Mouse (Mus musculus): ENCODE results near the gene Fmnl2. TPM values are rescaled to one million over a fixed set of nuclear protein-coding genes. Genes with fewer than 3 reads are reported as not detected.

Fmnl2 gene
- total RNA-seq, 2 experiments from 2014 or later, result 0.35 to 0.70 TPM

GRCm38 (mm10) chr2:52946524-52947186, 89.0 kb downstream of the Fmnl2 start:
- no peak for ATAC-seq (replicated peaks; ENCODE audit: low FRiP score, low TSS enrichment, poor library complexity, severe bottlenecking)

GRCm38 (mm10) chr2:52948406-52948805, 90.7 kb downstream of the Fmnl2 start:
- ATAC-seq (replicated peaks; ENCODE audit: low FRiP score, low TSS enrichment, poor library complexity, severe bottlenecking), result no peak

- no peak for ATAC-seq (replicated peaks; ENCODE audit: low FRiP score, low TSS enrichment, poor library complexity, severe bottlenecking)
These were observed 91.9 kb downstream of the Fmnl2 start for GRCm38 (mm10) chr2:52949556-52949955.

GRCm38 (mm10) chr2:52950226-52950625, 92.6 kb downstream of the Fmnl2 start:
- no peak for ATAC-seq (replicated peaks; ENCODE audit: low FRiP score, low TSS enrichment, poor library complexity, severe bottlenecking)

GRCm38 (mm10) chr2:52952202-52952730, 94.6 kb downstream of the Fmnl2 start:
- ATAC-seq (replicated peaks; ENCODE audit: low FRiP score, low TSS enrichment, poor library complexity, severe bottlenecking), result no peak

- ATAC-seq (replicated peaks; ENCODE audit: low FRiP score, low TSS enrichment, poor library complexity, severe bottlenecking), result peak; percentile 57
These were observed 97.4 kb downstream of the Fmnl2 start for GRCm38 (mm10) chr2:52955090-52955489.

- ATAC-seq (replicated peaks; ENCODE audit: low FRiP score, low TSS enrichment, poor library complexity, severe bottlenecking), result no peak
These were observed 98.2 kb downstream of the Fmnl2 start for GRCm38 (mm10) chr2:52955831-52956230.

- no peak for ATAC-seq (replicated peaks; ENCODE audit: low FRiP score, low TSS enrichment, poor library complexity, severe bottlenecking)
These were observed 100.3 kb downstream of the Fmnl2 start for GRCm38 (mm10) chr2:52957771-52958534.

GRCm38 (mm10) chr2:52958535-52959290, 101.1 kb downstream of the Fmnl2 start:
- no peak; the same call in 1 of the 2 replicates for ATAC-seq (replicated peaks; ENCODE audit: low FRiP score, low TSS enrichment, poor library complexity, severe bottlenecking)

- no peak for ATAC-seq (replicated peaks; ENCODE audit: low FRiP score, low TSS enrichment, poor library complexity, severe bottlenecking)
These were observed 101.6 kb downstream of the Fmnl2 start for GRCm38 (mm10) chr2:52959291-52959621.

- ATAC-seq (replicated peaks; ENCODE audit: low FRiP score, low TSS enrichment, poor library complexity, severe bottlenecking), result no peak
These were observed 102.3 kb downstream of the Fmnl2 start for GRCm38 (mm10) chr2:52959982-52960381.

- no peak for ATAC-seq (replicated peaks; ENCODE audit: low FRiP score, low TSS enrichment, poor library complexity, severe bottlenecking)
These were observed 103.0 kb downstream of the Fmnl2 start for GRCm38 (mm10) chr2:52960697-52961096.

GRCm38 (mm10) chr2:52963439-52963838, 105.8 kb downstream of the Fmnl2 start:
- ATAC-seq (replicated peaks; ENCODE audit: low FRiP score, low TSS enrichment, poor library complexity, severe bottlenecking), result no peak

GRCm38 (mm10) chr2:52964386-52964928, 106.8 kb downstream of the Fmnl2 start:
- no peak for ATAC-seq (replicated peaks; ENCODE audit: low FRiP score, low TSS enrichment, poor library complexity, severe bottlenecking)

GRCm38 (mm10) chr2:52966227-52966626, 108.6 kb downstream of the Fmnl2 start:
- no peak for ATAC-seq (replicated peaks; ENCODE audit: low FRiP score, low TSS enrichment, poor library complexity, severe bottlenecking)

GRCm38 (mm10) chr2:52966820-52967460, 109.3 kb downstream of the Fmnl2 start:
- ATAC-seq (replicated peaks; ENCODE audit: low FRiP score, low TSS enrichment, poor library complexity, severe bottlenecking), result no peak

GRCm38 (mm10) chr2:52967461-52967823, 109.8 kb downstream of the Fmnl2 start:
- no peak for ATAC-seq (replicated peaks; ENCODE audit: low FRiP score, low TSS enrichment, poor library complexity, severe bottlenecking)

- no peak for ATAC-seq (replicated peaks; ENCODE audit: low FRiP score, low TSS enrichment, poor library complexity, severe bottlenecking)
These were observed 111.2 kb downstream of the Fmnl2 start for GRCm38 (mm10) chr2:52968884-52969283.

GRCm38 (mm10) chr2:52974056-52974455, 116.4 kb downstream of the Fmnl2 start:
- ATAC-seq (replicated peaks; ENCODE audit: low FRiP score, low TSS enrichment, poor library complexity, severe bottlenecking), result no peak
